Mouse (Mus musculus): Measurements from ENCODE around the gene Taf1b. TPM values are rescaled to one million over a fixed set of nuclear protein-coding genes. Genes with fewer than 3 reads are reported as not detected.
A peak's percentile ranks its signal among the peaks of the same experiment; 100 is the strongest.
"Not testable (repeated sequence)": the region's sequence is repeated elsewhere in the genome, so short reads cannot be mapped to it uniquely, and the experiment has no call there.

Taf1b gene
- polyA plus RNA-seq (2015; fragmentation: Nextera tagmentation; extraction: Ambion mirVana): 23.2 and 24.6 TPM in 2 replicates

DNA sequence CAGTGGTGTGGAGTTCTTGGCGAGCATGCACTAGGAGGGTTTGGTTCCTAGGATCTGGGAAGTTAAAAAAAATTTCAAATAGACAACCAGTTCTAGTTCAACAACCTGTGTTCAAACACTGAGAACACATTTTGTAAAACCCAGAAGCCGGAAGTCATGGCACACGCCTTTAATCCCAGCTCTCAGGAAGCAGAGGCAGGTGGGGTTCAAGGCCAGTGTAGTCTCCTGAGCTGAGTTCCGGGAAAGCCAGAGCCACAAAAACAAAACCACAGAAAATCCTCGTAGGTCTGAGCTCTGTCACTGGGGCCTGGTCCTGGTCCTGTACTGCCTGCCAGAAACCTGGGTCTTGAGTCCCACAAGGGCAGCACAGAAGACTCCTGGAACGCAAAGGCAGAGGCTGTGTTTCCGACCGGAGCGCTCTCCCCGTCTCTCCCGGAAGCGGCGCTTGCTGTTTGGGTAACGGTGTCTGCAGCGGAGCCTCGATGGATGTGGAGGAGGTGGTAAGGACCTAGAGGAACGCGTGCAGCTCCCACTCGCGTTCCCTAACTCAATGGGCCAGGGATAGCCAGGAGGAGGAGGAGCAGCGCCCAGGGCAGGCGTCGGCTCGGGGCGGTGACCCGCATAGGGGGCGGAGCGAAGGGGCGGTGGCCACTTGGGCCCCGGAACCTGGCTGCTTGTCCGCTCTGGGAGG is at the start of gene Taf1b:
TSS of gene Taf1b (plus strand) at position 210 of the 691 bp plus-strand sequence.
- H3K4me3 ChIP-seq (ENCODE audit: low read length): peak within 1 kb of the TSS; percentile 85
- H3K36me3 ChIP-seq (ENCODE audit: control insufficient read depth, insufficient read depth): no peaks in the 10 kb centered on the region
- H3K4me1 ChIP-seq (ENCODE audit: control insufficient read depth, insufficient read depth, low read length): 0 out of 2 replicates have a peak, but pooled peaks cover 3% of the 10 kb centered on the region
- H3K4me2 ChIP-seq (ENCODE audit: low read depth, low read length): peak within 1 kb of the TSS; percentile 67
- 8% methylated on average over 31 of the region's 31 CpGs for WGBS
- H3K9ac ChIP-seq (ENCODE audit: low read length): peak within 1 kb of the TSS; percentile 85
- peak within 1 kb of the TSS; percentile 86 for H3K27ac ChIP-seq (ENCODE audit: low read length)
- H3K27me3 ChIP-seq (ENCODE audit: control insufficient read depth, insufficient read depth, low read length): no peaks in the 10 kb centered on the region
- no peaks in the 10 kb centered on the region for H3K9me3 ChIP-seq (replicated peaks; ENCODE audit: control insufficient read depth, low read length)
- ATAC-seq (replicated peaks; ENCODE audit: extremely low read depth, insufficient read depth, low FRiP score): peak; percentile 89

GRCm38 (mm10) chr12:24460406-24460805 is 37.8 kb upstream of the Taf1b start:
- no peak for ATAC-seq (replicated peaks; ENCODE audit: extremely low read depth, insufficient read depth, low FRiP score)
- 90% methylated on average over 10 of the region's 10 CpGs for WGBS

GRCm38 (mm10) chr12:24462121-24462520 is 36.0 kb upstream of the Taf1b start:
- H3K4me2 ChIP-seq (ENCODE audit: low read depth, low read length); ATAC-seq (replicated peaks; ENCODE audit: extremely low read depth, insufficient read depth, low FRiP score); H3K27ac ChIP-seq (ENCODE audit: low read length); H3K27me3 ChIP-seq (ENCODE audit: control insufficient read depth, insufficient read depth, low read length); H3K4me1 ChIP-seq (ENCODE audit: control insufficient read depth, insufficient read depth, low read length); H3K9ac ChIP-seq (ENCODE audit: low read length); H3K9me3 ChIP-seq (replicated peaks; ENCODE audit: control insufficient read depth, low read length); H3K4me3 ChIP-seq (ENCODE audit: low read length); H3K36me3 ChIP-seq (ENCODE audit: control insufficient read depth, insufficient read depth): not testable (repeated sequence)
- 35% methylated on average over 4 of the region's 4 CpGs for WGBS

More at GRCm38 (mm10) chr12:24460406-24460805, 37.8 kb upstream of the Taf1b start:
- Histone ChIP-seq H3K27ac (ENCODE audit: low read length) (no peak overlapping the region), H3K4me1 (ENCODE audit: control insufficient read depth, insufficient read depth, low read length) (no peaks in the 10 kb centered on the region), H3K4me3 (ENCODE audit: low read length) (no peak overlapping the region), H3K36me3 (ENCODE audit: control insufficient read depth, insufficient read depth) (no peaks in the 10 kb centered on the region), H3K4me2 (ENCODE audit: low read depth, low read length) (no peak overlapping the region), H3K9ac (ENCODE audit: low read length) (no peak overlapping the region), H3K9me3 (replicated peaks; ENCODE audit: control insufficient read depth, low read length) (no peaks in the 10 kb centered on the region), H3K27me3 (ENCODE audit: control insufficient read depth, insufficient read depth, low read length) (no peaks in the 10 kb centered on the region)

GRCm38 (mm10) chr12:24463490-24463889 is 34.7 kb upstream of the Taf1b start:
- not testable (repeated sequence) for H3K27me3 ChIP-seq (ENCODE audit: control insufficient read depth, insufficient read depth, low read length); H3K9ac ChIP-seq (ENCODE audit: low read length); H3K4me3 ChIP-seq (ENCODE audit: low read length); H3K9me3 ChIP-seq (replicated peaks; ENCODE audit: control insufficient read depth, low read length); H3K4me2 ChIP-seq (ENCODE audit: low read depth, low read length); H3K27ac ChIP-seq (ENCODE audit: low read length); H3K36me3 ChIP-seq (ENCODE audit: control insufficient read depth, insufficient read depth); H3K4me1 ChIP-seq (ENCODE audit: control insufficient read depth, insufficient read depth, low read length); ATAC-seq (replicated peaks; ENCODE audit: extremely low read depth, insufficient read depth, low FRiP score)
- WGBS: 69% methylated on average over 6 of the region's 6 CpGs

GRCm38 (mm10) chr12:24468966-24469365 is 29.2 kb upstream of the Taf1b start:
- H3K4me3 ChIP-seq (ENCODE audit: low read length): no peak overlapping the region
- H3K4me1 ChIP-seq (ENCODE audit: control insufficient read depth, insufficient read depth, low read length): no peaks in the 10 kb centered on the region
- H3K9ac ChIP-seq (ENCODE audit: low read length): no peak overlapping the region
- no peaks in the 10 kb centered on the region for H3K27me3 ChIP-seq (ENCODE audit: control insufficient read depth, insufficient read depth, low read length)
- 73% methylated on average over 2 of the region's 2 CpGs for WGBS
- H3K27ac ChIP-seq (ENCODE audit: low read length): no peak overlapping the region
- no peaks in the 10 kb centered on the region for H3K9me3 ChIP-seq (replicated peaks; ENCODE audit: control insufficient read depth, low read length)
- no peak for ATAC-seq (replicated peaks; ENCODE audit: extremely low read depth, insufficient read depth, low FRiP score)
- H3K4me2 ChIP-seq (ENCODE audit: low read depth, low read length): no peak overlapping the region
- no peaks in the 10 kb centered on the region for H3K36me3 ChIP-seq (ENCODE audit: control insufficient read depth, insufficient read depth)

GRCm38 (mm10) chr12:24470943-24471342 is 27.2 kb upstream of the Taf1b start:
- 12% methylated on average over 4 of the region's 4 CpGs for WGBS
- H3K27me3 ChIP-seq (ENCODE audit: control insufficient read depth, insufficient read depth, low read length): no peaks in the 10 kb centered on the region

GRCm38 (mm10) chr12:24473221-24473620 is 24.9 kb upstream of the Taf1b start:
- H3K27ac ChIP-seq (ENCODE audit: low read length): no peak overlapping the region
- no peak overlapping the region for H3K9ac ChIP-seq (ENCODE audit: low read length)
- H3K4me1 ChIP-seq (ENCODE audit: control insufficient read depth, insufficient read depth, low read length): no peaks in the 10 kb centered on the region
- no peak overlapping the region for H3K4me2 ChIP-seq (ENCODE audit: low read depth, low read length)
- H3K36me3 ChIP-seq (ENCODE audit: control insufficient read depth, insufficient read depth): no peaks in the 10 kb centered on the region
- no peaks in the 10 kb centered on the region for H3K27me3 ChIP-seq (ENCODE audit: control insufficient read depth, insufficient read depth, low read length)
- 65% methylated on average over 3 of the region's 3 CpGs for WGBS
- H3K4me3 ChIP-seq (ENCODE audit: low read length): no peak overlapping the region
- no peak for ATAC-seq (replicated peaks; ENCODE audit: extremely low read depth, insufficient read depth, low FRiP score)
- no peaks in the 10 kb centered on the region for H3K9me3 ChIP-seq (replicated peaks; ENCODE audit: control insufficient read depth, low read length)

More at GRCm38 (mm10) chr12:24470943-24471342, 27.2 kb upstream of the Taf1b start:
- H3K4me3 ChIP-seq (ENCODE audit: low read length): no peak overlapping the region
- H3K9ac ChIP-seq (ENCODE audit: low read length): no peak overlapping the region
- H3K9me3 ChIP-seq (replicated peaks; ENCODE audit: control insufficient read depth, low read length): no peaks in the 10 kb centered on the region
- H3K4me2 ChIP-seq (ENCODE audit: low read depth, low read length): no peak overlapping the region
- no peaks in the 10 kb centered on the region for H3K4me1 ChIP-seq (ENCODE audit: control insufficient read depth, insufficient read depth, low read length)
- no peak for ATAC-seq (replicated peaks; ENCODE audit: extremely low read depth, insufficient read depth, low FRiP score)
- no peaks in the 10 kb centered on the region for H3K36me3 ChIP-seq (ENCODE audit: control insufficient read depth, insufficient read depth)
- no peak overlapping the region for H3K27ac ChIP-seq (ENCODE audit: low read length)

GRCm38 (mm10) chr12:24484930-24485329 is 13.2 kb upstream of the Taf1b start:
- no peak overlapping the region for H3K4me2 ChIP-seq (ENCODE audit: low read depth, low read length)
- H3K27me3 ChIP-seq (ENCODE audit: control insufficient read depth, insufficient read depth, low read length): no peaks in the 10 kb centered on the region
- H3K9ac ChIP-seq (ENCODE audit: low read length): no peak overlapping the region
- H3K4me3 ChIP-seq (ENCODE audit: low read length): no peak overlapping the region
- no peaks in the 10 kb centered on the region for H3K36me3 ChIP-seq (ENCODE audit: control insufficient read depth, insufficient read depth)
- no peak for ATAC-seq (replicated peaks; ENCODE audit: extremely low read depth, insufficient read depth, low FRiP score)
- H3K27ac ChIP-seq (ENCODE audit: low read length): no peak overlapping the region
- 88% methylated on average over 4 of the region's 4 CpGs for WGBS
- peaks cover 4% of the 10 kb centered on the region for H3K9me3 ChIP-seq (replicated peaks; ENCODE audit: control insufficient read depth, low read length)
- H3K4me1 ChIP-seq (ENCODE audit: control insufficient read depth, insufficient read depth, low read length): no peaks in the 10 kb centered on the region

DNA sequence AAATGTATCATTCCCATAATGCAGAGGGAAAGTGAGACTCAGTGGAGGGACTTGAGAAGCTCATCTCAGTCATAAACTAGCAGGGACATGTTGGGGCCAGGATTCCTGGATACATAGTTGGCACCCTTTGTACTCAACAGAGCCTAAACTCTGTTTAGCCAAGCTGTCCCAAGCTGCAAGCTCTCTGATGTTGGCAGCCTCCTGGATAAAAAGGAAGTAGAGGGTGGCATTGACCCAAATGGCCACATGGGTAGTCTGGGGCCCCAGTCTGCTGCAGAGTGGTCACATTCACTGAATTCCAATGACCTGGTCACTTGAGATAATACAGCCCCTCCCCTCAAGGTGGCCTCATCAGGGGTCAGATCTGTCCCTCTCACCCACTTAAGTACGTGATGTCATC is 11.3 kb upstream of the Taf1b start:
- no peak for ATAC-seq (replicated peaks; ENCODE audit: extremely low read depth, insufficient read depth, low FRiP score)
- WGBS: 63% methylated on average over 1 of the region's 1 CpGs

More for the DNA sequence above, 11.3 kb upstream of the Taf1b start:
- Histone ChIP-seq H3K4me1 (ENCODE audit: control insufficient read depth, insufficient read depth, low read length) (no peaks in the 10 kb centered on the region), H3K4me3 (ENCODE audit: low read length) (no peak overlapping the region), H3K36me3 (ENCODE audit: control insufficient read depth, insufficient read depth) (no peaks in the 10 kb centered on the region), H3K9me3 (replicated peaks; ENCODE audit: control insufficient read depth, low read length) (peaks cover 4% of the 10 kb centered on the region), H3K9ac (ENCODE audit: low read length) (no peak overlapping the region), H3K27ac (ENCODE audit: low read length) (no peak overlapping the region), H3K4me2 (ENCODE audit: low read depth, low read length) (no peak overlapping the region), H3K27me3 (ENCODE audit: control insufficient read depth, insufficient read depth, low read length) (no peaks in the 10 kb centered on the region)

Measured in heart, embryonic 16.5 days (tissue).